Mouse (Mus musculus) hindbrain, postnatal 0 days (tissue): ENCODE measurements around the gene Braf. TPM values are rescaled to one million over a fixed set of nuclear protein-coding genes. Genes with fewer than 3 reads are reported as not detected.
"Not testable (repeated sequence)": the region's sequence is repeated elsewhere in the genome, so short reads cannot be mapped to it uniquely, and the experiment has no call there.

Experiments
- ATAC-seq: fragments of 200-750 bp; cut with Nextera tagmentation; 2 replicates; pipeline ENCODE4 v1.8.0; 2017; ENCODE audit warnings: mild to moderate bottlenecking, moderate TSS enrichment, moderate library complexity
- DNase-seq: peaks from one replicate; pipeline ENCODE4 v3.0.0-alpha.2; 2015; ENCODE audit warnings: low spot score
- H3K27ac ChIP-seq: fragments of 300-500 bp; sonication (generic); 2 replicates; pipeline ENCODE4 v1.5.1; 2014; ENCODE audit warnings: mild to moderate bottlenecking
- H3K27me3 ChIP-seq: fragments of 300-500 bp; sonication (generic); 2 replicates; pipeline ENCODE4 v1.6.1; 2014; ENCODE audit warnings: low read length, mixed read lengths; ENCODE audit not compliant: insufficient read depth
- H3K36me3 ChIP-seq: fragments of 300-500 bp; sonication (generic); 2 replicates; pipeline ENCODE4 v1.6.1; 2014; ENCODE audit warnings: low read length, mixed read lengths; ENCODE audit not compliant: insufficient read depth
- H3K4me1 ChIP-seq: fragments of 300-500 bp; sonication (generic); 2 replicates; pipeline ENCODE4 v1.6.1; 2014; ENCODE audit warnings: antibody characterized with exemption, low read length, mixed read lengths; ENCODE audit not compliant: insufficient read depth
- H3K4me2 ChIP-seq: fragments of 300-500 bp; sonication (generic); 2 replicates; pipeline ENCODE4 v1.6.1; 2014; ENCODE audit warnings: low read depth, mild to moderate bottlenecking, low read length, moderate library complexity, mixed read lengths
- H3K4me3 ChIP-seq: fragments of 300-500 bp; sonication (generic); 2 replicates; pipeline ENCODE4 v1.5.1; 2014; ENCODE audit warnings: low read length
- H3K9ac ChIP-seq: fragments of 300-500 bp; sonication (generic); replicated peaks from 2 replicates; pipeline ENCODE4 v1.6.1; 2014; ENCODE audit warnings: mild to moderate bottlenecking, low read length, moderate library complexity, mixed read lengths
- H3K9me3 ChIP-seq: fragments of 300-500 bp; sonication (generic); 2 replicates; pipeline ENCODE4 v1.6.1; 2016; ENCODE audit warnings: low read length, mixed read lengths
- CTCF ChIP-seq: IDR thresholded peaks from 2 replicates; pipeline ENCODE4 v1.5.1; 2016; ENCODE audit warnings: antibody characterized with exemption, control low read depth, low read depth
- WGBS: fragments of 180-500 bp; shearing (Covaris S2); extraction: QIAGEN DNeasy Blood & Tissue Kit; methylation state at CpG from one replicate; pipeline ENCODE4 v1.1.7; 2014; 5-methylcytosine and 5-hydroxymethylcytosine counted together
- polyA plus RNA-seq: library from polyadenylated mRNA; unstranded; fragments of >200 nt; fragmentation: Nextera tagmentation; extraction: Ambion mirVana; gene quantifications from 2 replicates; pipeline ENCODE4 v1.2.1, GENCODE M21; 2015
- total RNA-seq: library from RNA; depleted of rRNA; stranded (reverse); fragments of >200 nt; gene quantifications from 2 replicates; pipeline ENCODE4 v1.2.3, GENCODE M21; 2014

The Braf gene
- total and polyA plus RNA-seq, 2 experiments from 2014 or later: 17.3 to 49.6 TPM

DNA sequence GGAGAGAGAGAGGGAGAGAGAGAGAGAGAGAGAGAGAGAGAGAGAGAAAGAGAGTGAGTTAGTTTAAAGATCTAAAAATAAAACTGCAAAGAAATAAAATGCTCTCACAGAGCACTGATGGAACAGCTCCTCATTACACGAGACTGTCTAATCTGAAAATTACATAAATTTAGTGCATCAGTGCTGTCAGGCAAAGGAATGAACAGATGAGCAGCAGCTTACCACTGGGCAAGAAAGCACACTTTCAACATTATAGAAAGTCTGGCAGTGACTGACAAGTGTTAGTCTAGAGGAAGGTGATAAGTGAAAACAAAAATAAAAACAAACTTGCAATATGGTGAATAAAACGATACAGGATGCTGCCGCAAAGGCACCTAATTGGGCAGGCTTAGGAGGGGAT is 11.9 kb downstream of the Braf start:
- H3K9me3 ChIP-seq: no peaks in the 10 kb centered on the region
- H3K27me3 ChIP-seq: no peaks in the 10 kb centered on the region
- no peak overlapping the region for H3K9ac ChIP-seq
- H3K4me3 ChIP-seq: no peak overlapping the region
- H3K4me1 ChIP-seq: no peaks in the 10 kb centered on the region
- TF ChIP-seq CTCF: no peak
- ATAC-seq (no peak), DNase-seq (no peak)
- WGBS: 64% methylated on average over 3 of the region's 3 CpGs
- H3K27ac ChIP-seq: no peak overlapping the region
- no peaks in the 10 kb centered on the region for H3K36me3 ChIP-seq
- H3K4me2 ChIP-seq: no peak overlapping the region

- H3K4me2 ChIP-seq: no peak overlapping the region
- H3K36me3 ChIP-seq: no peaks in the 10 kb centered on the region
- H3K4me3 ChIP-seq: no peak overlapping the region
- DNase-seq (no peak), ATAC-seq (no peak)
- no peaks in the 10 kb centered on the region for H3K27me3 ChIP-seq
- TF ChIP-seq CTCF: no peak
- H3K27ac ChIP-seq: no peak overlapping the region
- H3K9ac ChIP-seq: no peak overlapping the region
- H3K4me1 ChIP-seq: no peaks in the 10 kb centered on the region
- WGBS: 90% methylated on average over 4 of the region's 4 CpGs
- H3K9me3 ChIP-seq: no peaks in the 10 kb centered on the region
These were observed 19.6 kb downstream of the Braf start for GRCm38 (mm10) chr6:39705625-39706024.

DNA sequence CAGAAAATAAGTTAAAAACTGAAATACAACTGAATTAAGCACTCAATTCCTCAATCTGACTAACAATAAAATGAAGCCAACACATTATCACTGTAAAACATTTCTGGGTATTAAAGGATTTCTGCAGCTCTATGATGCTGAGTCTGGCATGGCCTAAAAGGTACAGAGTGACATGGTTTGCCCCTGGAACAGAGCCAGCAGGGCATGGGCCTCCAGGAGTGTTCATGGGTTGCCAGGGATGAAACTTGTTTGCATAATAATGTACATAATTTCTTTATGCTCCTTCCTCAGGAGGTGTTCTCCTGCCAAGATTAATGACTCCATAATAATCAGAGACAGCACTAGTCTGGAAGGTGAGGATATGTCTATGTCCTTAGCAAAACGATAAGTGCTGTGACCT is 32.1 kb downstream of the Braf start:
- no peak overlapping the region for H3K4me2 ChIP-seq
- H3K27ac ChIP-seq: no peak overlapping the region
- H3K4me1 ChIP-seq: no peaks in the 10 kb centered on the region
- TF ChIP-seq CTCF: no peak
- H3K36me3 ChIP-seq: no peaks in the 10 kb centered on the region
- no peaks in the 10 kb centered on the region for H3K27me3 ChIP-seq
- DNase-seq (no peak), ATAC-seq (no peak)
- H3K9me3 ChIP-seq: no peaks in the 10 kb centered on the region
- no peak overlapping the region for H3K9ac ChIP-seq
- H3K4me3 ChIP-seq: no peak overlapping the region
- 38% methylated on average over 1 of the region's 1 CpGs for WGBS

GRCm38 (mm10) chr6:39686839-39687238 is 38.4 kb downstream of the Braf start:
- not testable (repeated sequence) for H3K27me3 ChIP-seq, H3K27ac ChIP-seq, H3K4me3 ChIP-seq, H3K36me3 ChIP-seq, H3K9me3 ChIP-seq, ATAC-seq, DNase-seq, H3K4me2 ChIP-seq, H3K4me1 ChIP-seq, H3K9ac ChIP-seq
- TF ChIP-seq CTCF: peak; percentile 15; the same call in 1 of the 2 replicates

- H3K4me1 ChIP-seq: no peaks in the 10 kb centered on the region
- no peaks in the 10 kb centered on the region for H3K27me3 ChIP-seq
- no peak overlapping the region for H3K27ac ChIP-seq
- no peak for DNase-seq
- 62% methylated on average over 5 of the region's 5 CpGs for WGBS
- no peak for ATAC-seq
- H3K36me3 ChIP-seq: no peaks in the 10 kb centered on the region; the same call in 1 of the 2 replicates
- no peaks in the 10 kb centered on the region for H3K9me3 ChIP-seq
- no peak for TF ChIP-seq CTCF
- H3K4me2 ChIP-seq: no peak overlapping the region
- no peak overlapping the region for H3K9ac ChIP-seq
- no peak overlapping the region for H3K4me3 ChIP-seq
These were observed 43.5 kb downstream of the Braf start for GRCm38 (mm10) chr6:39681795-39682194.

DNA sequence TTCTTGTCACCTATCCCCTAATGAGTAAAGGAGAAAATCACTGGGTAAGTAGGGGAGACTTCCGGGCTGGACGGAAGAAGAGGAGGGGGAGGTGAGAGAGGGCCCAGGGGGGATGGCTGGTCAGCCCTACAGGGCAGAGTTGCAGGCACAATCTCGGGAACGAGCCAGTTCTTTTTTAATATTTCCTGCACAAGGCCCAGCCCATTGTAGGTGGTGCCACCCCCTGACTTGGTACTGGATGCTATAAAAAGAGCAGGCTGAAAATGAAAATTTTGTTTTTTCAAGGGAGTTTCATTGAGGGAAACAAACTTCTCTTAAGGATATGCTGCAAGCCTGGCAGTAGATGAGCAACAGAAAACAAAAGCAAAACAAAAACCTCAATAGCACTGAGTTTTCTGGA is 44.7 kb downstream of the Braf start:
- Histone ChIP-seq H3K9ac (no peak overlapping the region), H3K27me3 (no peaks in the 10 kb centered on the region), H3K9me3 (no peaks in the 10 kb centered on the region), H3K4me2 (no peak overlapping the region), H3K4me1 (no peaks in the 10 kb centered on the region), H3K27ac (no peak overlapping the region), H3K36me3 (no peaks in the 10 kb centered on the region; the same call in 1 of the 2 replicates), H3K4me3 (no peak overlapping the region)
- ATAC-seq: no peak
- no peak for DNase-seq
- no peak for TF ChIP-seq CTCF
- 24% methylated on average over 4 of the region's 4 CpGs for WGBS

GRCm38 (mm10) chr6:39678241-39678640 is 47.0 kb downstream of the Braf start:
- Histone ChIP-seq H3K4me1 (no peaks in the 10 kb centered on the region), H3K4me2 (no peak overlapping the region), H3K27ac (no peak overlapping the region), H3K9ac (no peak overlapping the region), H3K4me3 (no peak overlapping the region), H3K27me3 (no peaks in the 10 kb centered on the region), H3K36me3 (no peaks in the 10 kb centered on the region; the same call in 1 of the 2 replicates), H3K9me3 (no peaks in the 10 kb centered on the region)
- 95% methylated on average over 1 of the region's 1 CpGs for WGBS
- DNase-seq (no peak), ATAC-seq (no peak)
- no peak for TF ChIP-seq CTCF

GRCm38 (mm10) chr6:39675081-39675480 is 50.2 kb downstream of the Braf start:
- ATAC-seq (no peak), DNase-seq (no peak)
- Histone ChIP-seq H3K4me3 (no peak overlapping the region), H3K27ac (no peak overlapping the region), H3K4me1 (no peaks in the 10 kb centered on the region), H3K9ac (no peak overlapping the region), H3K9me3 (no peaks in the 10 kb centered on the region), H3K36me3 (peaks cover 11% of the 10 kb centered on the region; the same call in 1 of the 2 replicates), H3K27me3 (no peaks in the 10 kb centered on the region), H3K4me2 (no peak overlapping the region)
- 84% methylated on average over 7 of the region's 7 CpGs for WGBS
- TF ChIP-seq CTCF: no peak
